Mouse (Mus musculus) cerebellum, adult 2 months (tissue): ENCODE results near the gene Aftph.

ENCODE experiments used
- CTCF ChIP-seq: fragments of 200-500 bp; IDR thresholded peaks from 2 replicates; pipeline ENCODE4 v1.5.1; 2011; ENCODE audit warnings: low read depth, mild to moderate bottlenecking, control low read depth, low read length, moderate library complexity, borderline replicate concordance; ENCODE audit not compliant: insufficient read depth
- POLR2A ChIP-seq: fragments of 200-500 bp; IDR thresholded peaks from 2 replicates; pipeline ENCODE4 v1.6.1; 2011; ENCODE audit warnings: low read length, control low read depth, borderline replicate concordance; ENCODE audit not compliant: insufficient read depth

DNA sequence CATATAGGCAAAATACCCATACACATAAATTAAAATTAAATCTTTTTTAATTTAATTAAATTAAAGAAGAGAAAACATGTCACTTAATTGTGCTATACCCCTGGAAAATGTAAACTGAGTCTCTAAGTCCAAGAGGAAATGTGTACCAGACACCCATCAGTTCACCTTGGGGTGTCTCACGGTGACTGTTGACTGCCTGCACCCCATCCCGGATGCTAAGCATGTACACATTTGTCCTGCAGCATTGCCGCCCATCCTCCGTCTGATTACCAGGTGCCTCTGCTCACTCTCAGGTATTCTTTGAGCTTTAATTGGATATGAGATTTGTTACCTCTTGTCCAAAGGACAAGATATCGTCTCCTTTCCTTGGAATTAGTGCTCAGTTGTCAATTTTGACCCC lies 99.1 kb downstream of the Aftph start:
- TF ChIP-seq CTCF, result no peak
- no peak for TF ChIP-seq POLR2A
